Mouse (Mus musculus) adrenal gland (tissue): Measurements from ENCODE around the gene Atp8a1.
"Not testable (repeated sequence)": the region's sequence is repeated elsewhere in the genome, so short reads cannot be mapped to it uniquely, and the experiment has no call there.

Source experiments
- intact Hi-C: fragments of 180-260 bp; cut with DNase I; formaldehyde crosslinking; loops from one replicate; pipeline ENCODE4 v1.15.1; 2025

The Atp8a1 gene

GRCm38 (mm10) chr5:67828356-67828755 is 18.9 kb downstream of the Atp8a1 start:
- intact Hi-C loops = no loop called here

GRCm38 (mm10) chr5:67826935-67827334 is 20.3 kb downstream of the Atp8a1 start:
- intact Hi-C loops = no loop called here

GRCm38 (mm10) chr5:67826278-67826677 is 21.0 kb downstream of the Atp8a1 start:
- intact Hi-C loops = no loop called here

- intact Hi-C loops = no loop called here
Measured at GRCm38 (mm10) chr5:67824600-67824999, 22.6 kb downstream of the Atp8a1 start.

DNA sequence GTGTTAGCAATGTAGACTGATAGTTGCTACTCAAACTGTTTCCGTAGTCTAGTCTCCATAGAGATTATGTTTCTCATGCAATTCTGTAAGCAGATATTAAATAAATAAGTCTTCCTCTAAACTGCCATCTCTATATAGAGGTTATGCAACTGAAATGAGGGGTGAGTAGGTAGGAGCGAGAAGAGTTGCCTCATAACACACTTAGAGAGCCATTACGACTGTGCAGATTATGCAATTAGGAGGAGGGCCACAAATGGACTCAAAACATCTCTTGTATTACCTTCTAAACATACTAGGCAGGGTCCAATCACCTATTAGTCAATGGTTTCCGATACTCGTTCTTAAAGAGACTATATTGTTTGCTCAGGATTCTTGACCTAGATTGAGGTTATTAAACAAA is 23.5 kb downstream of the Atp8a1 start:
- intact Hi-C loops = no loop called here

DNA sequence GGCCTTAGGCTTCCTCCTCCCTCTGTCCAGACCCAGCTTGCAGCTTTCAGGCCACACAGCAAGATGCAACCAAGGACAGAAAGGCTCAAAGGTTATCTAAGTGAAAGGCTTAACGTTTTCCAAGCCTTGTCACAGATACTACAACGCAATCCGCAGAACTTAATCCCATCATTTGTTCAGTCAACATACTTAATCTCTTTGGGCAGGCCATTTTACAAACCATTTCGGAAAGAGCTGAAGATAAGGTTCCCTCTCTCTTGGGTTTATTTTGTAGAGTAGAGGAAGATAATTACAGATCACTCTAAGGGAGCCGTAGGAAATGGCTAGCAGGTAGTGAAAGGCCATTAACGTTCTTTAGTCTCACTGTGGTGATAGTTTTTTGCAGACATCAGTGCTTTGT is 24.6 kb downstream of the Atp8a1 start:
- intact Hi-C loops = no loop called here

DNA sequence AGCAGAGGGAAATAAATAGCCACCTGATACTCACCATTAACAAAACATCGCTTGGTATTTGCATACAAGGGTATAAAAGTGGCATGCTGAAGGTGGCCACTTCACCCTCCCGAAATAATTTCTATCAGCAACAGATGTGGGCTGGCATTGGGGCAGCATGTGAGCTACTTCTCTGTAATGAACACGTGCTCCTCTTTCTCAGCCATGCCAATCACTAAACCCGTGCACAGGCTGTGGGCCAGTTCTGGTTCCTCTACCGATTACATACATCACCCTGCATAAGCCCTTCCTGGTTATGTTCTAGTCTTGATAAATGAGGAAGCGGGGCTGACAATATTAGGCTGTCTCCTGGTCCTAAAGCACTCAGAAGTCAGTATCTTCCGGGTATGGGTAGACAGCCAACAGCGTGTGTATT is 25.2 kb downstream of the Atp8a1 start:
- intact Hi-C loops = no loop called here

GRCm38 (mm10) chr5:67821185-67821584 is 26.0 kb downstream of the Atp8a1 start:
- intact Hi-C loops = no loop called here

DNA sequence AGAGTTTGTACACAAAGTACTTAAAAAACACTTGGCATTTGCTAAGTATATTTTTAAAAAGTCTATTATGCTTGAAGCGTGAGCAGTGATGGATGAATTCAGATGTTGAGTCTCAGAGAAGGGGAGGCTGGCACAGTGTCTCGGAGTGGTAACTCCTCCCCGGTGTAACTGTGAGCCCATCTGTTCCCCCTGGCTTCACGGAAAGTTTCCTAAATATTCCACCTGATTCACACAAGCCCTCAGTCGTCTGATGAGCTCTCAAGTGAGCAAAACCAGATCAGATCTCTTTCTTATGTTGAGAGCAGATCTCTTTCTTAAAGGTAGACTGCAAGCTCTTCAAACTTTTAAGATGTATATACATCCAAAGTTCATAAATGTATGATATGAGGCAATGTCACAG is 27.8 kb downstream of the Atp8a1 start:
- intact Hi-C loops = no loop called here

DNA sequence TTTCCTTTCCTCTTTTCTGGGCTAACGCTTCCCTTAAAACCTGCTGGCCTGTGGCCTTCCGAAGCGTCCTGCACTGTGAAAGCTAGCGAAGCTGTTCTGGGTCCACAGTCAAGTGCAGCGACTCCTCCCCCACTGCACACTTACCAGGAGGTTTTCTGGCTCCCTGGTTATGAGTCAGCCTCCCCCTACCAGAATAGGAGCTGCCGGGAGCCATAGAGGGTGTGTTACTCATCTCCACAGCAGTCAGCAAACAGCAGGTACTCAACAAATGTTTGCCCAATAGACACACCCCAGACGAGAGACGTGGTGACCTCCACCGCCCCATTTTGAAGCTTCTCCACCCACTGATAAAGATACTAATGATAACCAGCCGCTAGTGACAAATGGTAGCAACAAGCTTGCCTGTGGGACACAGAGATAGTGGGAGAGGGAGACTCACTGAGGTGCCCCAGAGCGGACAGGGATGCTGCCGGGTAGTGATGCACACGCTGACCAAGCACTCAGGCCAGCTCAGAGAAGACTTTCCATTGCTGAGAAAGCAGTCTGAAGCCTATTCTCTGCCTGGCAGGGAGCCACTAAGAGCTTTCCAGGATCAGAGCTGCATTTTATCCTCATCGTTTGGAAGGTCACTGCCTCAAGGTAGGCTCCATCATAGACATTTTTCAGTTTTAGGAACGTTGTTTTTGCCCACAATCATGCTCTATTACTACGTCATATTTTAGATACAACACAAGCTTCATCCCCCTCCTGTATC is 31.5 kb downstream of the Atp8a1 start:
- intact Hi-C loops = no loop called here

GRCm38 (mm10) chr5:67815060-67815459 is 32.2 kb downstream of the Atp8a1 start:
- intact Hi-C loops = not testable (repeated sequence)

- intact Hi-C loops = no loop called here
Measured at GRCm38 (mm10) chr5:67814437-67814965, 32.7 kb downstream of the Atp8a1 start.

DNA sequence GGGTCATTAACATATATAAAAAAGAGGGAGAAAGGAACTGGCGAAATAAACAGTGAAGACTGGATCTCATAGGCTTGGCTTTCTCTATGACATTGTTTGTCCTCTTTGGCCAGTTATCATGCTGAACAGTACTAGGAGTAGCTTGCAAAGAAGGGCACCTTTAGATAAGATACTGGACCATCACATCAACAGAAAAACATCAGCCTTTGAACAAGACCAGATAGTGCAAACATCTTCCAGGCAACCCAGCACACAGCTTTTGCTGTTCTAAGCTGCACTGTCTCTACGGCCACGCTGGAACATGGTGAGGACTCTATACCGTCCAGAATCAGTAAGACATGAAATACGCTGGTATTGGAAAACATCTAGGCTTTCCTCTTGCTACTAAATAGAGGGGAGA is 33.9 kb downstream of the Atp8a1 start:
- intact Hi-C loops = no loop called here

DNA sequence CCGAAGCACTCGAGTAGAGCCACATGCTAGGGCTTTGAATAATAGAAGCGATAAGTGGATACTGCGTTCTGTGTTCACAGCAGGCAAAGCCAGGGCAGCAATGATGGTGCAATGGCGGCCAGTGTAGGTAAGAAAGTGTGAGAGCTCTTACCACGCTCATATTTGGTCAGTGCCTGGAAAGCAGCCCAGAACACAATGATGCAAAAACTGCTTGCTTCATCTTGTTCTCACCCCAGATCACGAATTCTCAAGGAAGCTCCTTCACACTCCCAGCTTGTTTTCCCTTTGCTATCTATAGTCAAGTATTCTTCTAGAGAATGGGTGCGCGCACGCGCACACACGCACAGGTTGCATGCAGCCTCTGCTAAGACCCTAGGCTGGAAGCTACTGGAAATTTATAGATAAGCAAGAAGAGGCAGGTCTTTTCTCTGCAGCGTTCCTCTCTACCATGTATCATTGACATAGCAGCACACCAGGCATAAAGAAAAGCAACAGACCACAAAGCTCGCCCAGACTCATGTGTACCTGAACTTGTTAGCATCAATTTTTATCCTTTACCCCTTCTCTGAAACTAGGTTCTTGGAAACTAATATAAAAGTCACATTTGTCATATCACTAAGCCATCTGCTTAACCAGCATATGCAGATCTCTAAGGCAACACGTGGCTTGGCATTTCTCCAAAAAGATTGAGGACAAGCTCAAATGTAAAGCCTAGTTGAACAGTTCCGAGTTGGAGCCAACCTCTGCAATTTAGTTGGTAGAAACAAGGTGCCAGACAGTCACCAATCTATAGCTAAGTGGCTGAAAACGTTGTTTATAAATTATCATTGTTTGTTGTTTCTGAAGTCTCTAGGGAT is 44.8 kb downstream of the Atp8a1 start:
- intact Hi-C loops = no loop called here

- intact Hi-C loops = no loop called here
Measured at GRCm38 (mm10) chr5:67800801-67801200, 46.4 kb downstream of the Atp8a1 start.

GRCm38 (mm10) chr5:67799785-67800184 is 47.4 kb downstream of the Atp8a1 start:
- intact Hi-C loops = no loop called here

- intact Hi-C loops = no loop called here
Measured at GRCm38 (mm10) chr5:67798348-67798747, 48.9 kb downstream of the Atp8a1 start.

DNA sequence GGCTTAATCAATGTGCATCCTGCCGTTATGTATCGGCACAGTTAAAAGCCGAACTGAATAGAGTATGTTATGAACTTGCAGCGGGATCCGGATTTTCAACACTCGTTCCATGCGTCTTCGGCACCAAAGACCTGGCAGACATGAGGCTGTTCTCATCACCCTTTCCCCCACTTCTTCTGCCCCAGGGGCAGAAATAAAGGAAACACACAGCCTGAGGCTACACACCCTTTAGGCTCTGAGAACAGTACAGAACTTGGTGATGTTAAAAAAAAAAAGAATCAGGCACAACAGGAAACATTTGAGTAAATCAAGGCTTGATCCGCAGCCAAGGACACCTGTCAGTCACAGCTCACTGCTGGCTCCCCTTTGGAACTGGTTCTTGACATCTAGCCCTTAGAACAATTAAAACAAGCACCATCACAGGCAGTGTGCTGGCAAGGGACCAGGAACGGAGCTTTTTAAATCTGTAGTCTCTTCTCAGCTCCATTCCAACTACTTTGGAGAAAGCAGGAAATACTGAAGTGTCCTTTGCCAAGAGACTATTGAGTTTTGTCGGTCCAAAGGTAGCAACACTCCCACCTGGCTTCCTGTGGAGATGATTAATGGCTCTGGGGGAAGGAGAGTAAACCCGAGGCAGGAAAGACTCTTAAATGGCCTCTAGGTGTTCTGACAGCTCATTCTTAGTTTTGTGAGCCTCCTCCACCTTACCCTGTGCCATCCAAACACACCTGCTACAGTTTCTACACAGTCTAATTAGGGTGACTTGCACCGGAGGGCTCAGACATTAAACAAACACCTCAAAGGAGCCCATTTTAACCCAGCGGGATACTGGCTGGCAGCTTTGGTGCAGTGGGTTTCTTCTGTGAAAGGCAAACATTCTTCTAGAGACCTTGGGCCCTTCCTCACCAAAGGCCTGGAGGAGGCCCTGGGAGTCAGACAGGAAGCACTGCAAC is 50.0 kb downstream of the Atp8a1 start:
- intact Hi-C loops = no loop called here

DNA sequence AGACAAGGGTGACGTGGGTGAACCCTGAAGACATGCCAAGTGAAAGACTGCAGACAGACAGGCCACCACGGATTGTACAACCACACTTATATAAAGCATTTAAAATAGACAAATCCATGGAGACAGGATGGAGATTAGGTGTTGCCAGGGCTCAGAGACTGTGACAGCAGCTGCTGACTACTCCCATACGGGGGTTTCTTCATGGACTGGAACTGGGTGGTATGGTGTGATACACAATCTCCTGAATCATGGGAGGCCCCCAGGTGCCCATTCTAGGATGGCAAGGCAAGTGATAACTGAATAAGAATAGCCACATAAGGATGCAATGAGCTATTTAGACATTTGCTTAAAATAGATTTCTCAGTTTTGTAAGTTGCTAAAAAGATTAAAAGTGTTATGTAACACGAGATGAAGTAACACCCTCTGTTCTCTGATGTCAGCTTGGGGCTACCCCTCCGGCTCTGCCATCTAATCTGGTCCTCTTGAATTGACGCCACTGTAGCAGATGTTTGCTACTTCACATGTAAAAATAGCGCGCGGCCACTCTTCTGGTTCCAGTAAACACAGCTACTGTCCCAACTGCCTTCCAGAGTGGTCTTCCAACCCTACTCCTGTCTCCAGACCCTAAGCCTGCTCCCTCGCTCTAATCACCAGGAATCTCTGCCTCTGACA is 53.0 kb downstream of the Atp8a1 start:
- intact Hi-C loops = no loop called here

- intact Hi-C loops = no loop called here
Measured at GRCm38 (mm10) chr5:67782775-67783174, 64.5 kb downstream of the Atp8a1 start.

DNA sequence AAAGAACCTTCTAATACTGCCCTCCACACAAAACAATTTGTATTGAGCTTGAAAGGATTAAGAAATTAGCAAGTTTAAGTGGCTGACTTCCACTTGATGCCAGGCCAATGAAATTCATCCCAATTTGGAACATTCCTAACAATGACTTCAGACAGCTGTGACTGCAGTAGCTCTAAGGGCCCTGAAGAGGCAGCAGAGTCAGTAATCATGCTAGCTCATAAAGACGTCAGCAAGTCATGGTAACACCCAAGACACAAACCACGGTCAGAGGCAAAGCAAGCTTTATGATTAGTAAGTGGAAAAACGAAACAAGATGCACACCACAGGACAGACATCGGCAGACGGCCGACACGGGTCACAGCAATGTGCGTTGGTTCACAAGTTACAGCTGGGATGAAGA is 69.2 kb downstream of the Atp8a1 start:
- intact Hi-C loops = no loop called here
